Mouse (Mus musculus) neural tube, embryonic 12.5 days (tissue): Measurements from ENCODE around the gene Top1. TPM values are rescaled to one million over a fixed set of nuclear protein-coding genes. Genes with fewer than 3 reads are reported as not detected.

Source experiments
- ATAC-seq: fragments of 200-750 bp; cut with Nextera tagmentation; 2 replicates; pipeline ENCODE4 v1.8.0; 2017; ENCODE audit warnings: low read depth, mild to moderate bottlenecking, moderate TSS enrichment, moderate library complexity; ENCODE audit not compliant: low FRiP score
- H3K27ac ChIP-seq: fragments of 300-500 bp; sonication (generic); 2 replicates; pipeline ENCODE4 v1.5.1; 2016
- H3K27me3 ChIP-seq: fragments of 300-500 bp; sonication (generic); replicated peaks from 2 replicates; pipeline ENCODE4 v1.6.1; 2016; ENCODE audit warnings: mild to moderate bottlenecking
- H3K36me3 ChIP-seq: fragments of 300-500 bp; sonication (generic); 2 replicates; pipeline ENCODE4 v1.6.1; 2016; ENCODE audit warnings: mild to moderate bottlenecking
- H3K4me1 ChIP-seq: fragments of 300-500 bp; sonication (generic); 2 replicates; pipeline ENCODE4 v1.6.1; 2016
- H3K4me2 ChIP-seq: fragments of 300-500 bp; sonication (generic); replicated peaks from 2 replicates; pipeline ENCODE4 v1.6.1; 2016; ENCODE audit warnings: mild to moderate bottlenecking
- H3K4me3 ChIP-seq: fragments of 300-500 bp; sonication (generic); 2 replicates; pipeline ENCODE4 v1.5.1; 2016
- H3K9ac ChIP-seq: fragments of 300-500 bp; sonication (generic); 2 replicates; pipeline ENCODE4 v1.6.1; 2016; ENCODE audit warnings: mild to moderate bottlenecking
- H3K9me3 ChIP-seq: fragments of 300-500 bp; sonication (generic); 2 replicates; pipeline ENCODE4 v1.6.1; 2016; ENCODE audit warnings: mild to moderate bottlenecking
- WGBS: fragments of 180-500 bp; shearing (Covaris S2); methylation state at CpG from one replicate; pipeline ENCODE4 v1.1.7; 2016; 5-methylcytosine and 5-hydroxymethylcytosine counted together
- polyA plus RNA-seq: library from polyadenylated mRNA; unstranded; fragments of >200 nt; fragmentation: Nextera tagmentation; extraction: Ambion mirVana; gene quantifications from 2 replicates; pipeline ENCODE4 v1.2.1, GENCODE M21; 2016

Gene Top1
- polyA plus RNA-seq, 1 experiment from 2014 or later: 106 TPM

GRCm38 (mm10) chr2:160763816-160764215 is 118.1 kb downstream of the Top1 start:
- WGBS: 90% methylated on average over 3 of the region's 3 CpGs
- Histone ChIP-seq H3K36me3 (peaks cover 71% of the 10 kb centered on the region), H3K4me1 (no peaks in the 10 kb centered on the region), H3K27me3 (no peaks in the 10 kb centered on the region), H3K9ac (no peak overlapping the region), H3K4me3 (no peak overlapping the region), H3K4me2 (no peak overlapping the region), H3K9me3 (no peaks in the 10 kb centered on the region), H3K27ac (no peak overlapping the region)
- no peak for ATAC-seq

GRCm38 (mm10) chr2:160764386-160764785 is 118.7 kb downstream of the Top1 start:
- no peaks in the 10 kb centered on the region for H3K27me3 ChIP-seq
- H3K9ac ChIP-seq: no peak overlapping the region
- no peaks in the 10 kb centered on the region for H3K4me1 ChIP-seq
- 95% methylated on average over 2 of the region's 2 CpGs for WGBS
- H3K4me3 ChIP-seq: no peak overlapping the region
- H3K9me3 ChIP-seq: no peaks in the 10 kb centered on the region
- H3K27ac ChIP-seq: no peak overlapping the region
- no peak overlapping the region for H3K4me2 ChIP-seq
- H3K36me3 ChIP-seq: peaks cover 71% of the 10 kb centered on the region
- ATAC-seq: no peak

GRCm38 (mm10) chr2:160765096-160765495 is 119.4 kb downstream of the Top1 start:
- H3K9me3 ChIP-seq: no peaks in the 10 kb centered on the region
- no peaks in the 10 kb centered on the region for H3K4me1 ChIP-seq
- no peak for ATAC-seq
- H3K9ac ChIP-seq: no peak overlapping the region
- no peaks in the 10 kb centered on the region for H3K27me3 ChIP-seq
- H3K27ac ChIP-seq: no peak overlapping the region
- no peak overlapping the region for H3K4me2 ChIP-seq
- WGBS: 78% methylated on average over 3 of the region's 3 CpGs
- no peak overlapping the region for H3K4me3 ChIP-seq
- peaks cover 65% of the 10 kb centered on the region for H3K36me3 ChIP-seq

- H3K36me3 ChIP-seq: peaks cover 52% of the 10 kb centered on the region
- H3K9me3 ChIP-seq: no peaks in the 10 kb centered on the region
- H3K27ac ChIP-seq: no peak overlapping the region
- H3K9ac ChIP-seq: no peak overlapping the region
- H3K4me2 ChIP-seq: no peak overlapping the region
- H3K4me1 ChIP-seq: no peaks in the 10 kb centered on the region
- ATAC-seq: no peak
- H3K27me3 ChIP-seq: no peaks in the 10 kb centered on the region
- H3K4me3 ChIP-seq: no peak overlapping the region
- 74% methylated on average over 5 of the region's 5 CpGs for WGBS
Measured at GRCm38 (mm10) chr2:160766371-160766771, 120.7 kb downstream of the Top1 start.

- WGBS: 93% methylated on average over 2 of the region's 2 CpGs
- H3K4me3 ChIP-seq: no peak overlapping the region
Measured at GRCm38 (mm10) chr2:160767201-160767600, 121.5 kb downstream of the Top1 start.

GRCm38 (mm10) chr2:160768097-160768695 is 122.5 kb downstream of the Top1 start:
- H3K36me3 ChIP-seq: peaks cover 34% of the 10 kb centered on the region
- no peak overlapping the region for H3K4me3 ChIP-seq
- H3K4me1 ChIP-seq: no peaks in the 10 kb centered on the region
- no peaks in the 10 kb centered on the region for H3K9me3 ChIP-seq
- ATAC-seq: no peak
- no peak overlapping the region for H3K9ac ChIP-seq
- H3K27ac ChIP-seq: no peak overlapping the region
- 88% methylated on average over 4 of the region's 4 CpGs for WGBS
- H3K4me2 ChIP-seq: no peak overlapping the region
- H3K27me3 ChIP-seq: no peaks in the 10 kb centered on the region

More at GRCm38 (mm10) chr2:160767201-160767600, 121.5 kb downstream of the Top1 start:
- Histone ChIP-seq H3K27ac (no peak overlapping the region), H3K27me3 (no peaks in the 10 kb centered on the region), H3K4me1 (no peaks in the 10 kb centered on the region), H3K9me3 (no peaks in the 10 kb centered on the region), H3K4me2 (no peak overlapping the region), H3K9ac (no peak overlapping the region), H3K36me3 (peaks cover 44% of the 10 kb centered on the region)
- no peak for ATAC-seq

GRCm38 (mm10) chr2:160768997-160769396 is 123.3 kb downstream of the Top1 start:
- Histone ChIP-seq H3K9ac (no peak overlapping the region), H3K9me3 (no peaks in the 10 kb centered on the region), H3K27me3 (no peaks in the 10 kb centered on the region), H3K4me1 (no peaks in the 10 kb centered on the region), H3K27ac (no peak overlapping the region), H3K4me3 (no peak overlapping the region), H3K36me3 (peaks cover 26% of the 10 kb centered on the region), H3K4me2 (no peak overlapping the region)
- ATAC-seq: no peak
- 96% methylated on average over 2 of the region's 2 CpGs for WGBS

- H3K27ac ChIP-seq: no peak overlapping the region
- no peaks in the 10 kb centered on the region for H3K9me3 ChIP-seq
- H3K4me3 ChIP-seq: no peak overlapping the region
- no peak overlapping the region for H3K9ac ChIP-seq
- no peaks in the 10 kb centered on the region for H3K27me3 ChIP-seq
- H3K36me3 ChIP-seq: peaks cover 15% of the 10 kb centered on the region
- H3K4me2 ChIP-seq: no peak overlapping the region
- no peak for ATAC-seq
- H3K4me1 ChIP-seq: no peaks in the 10 kb centered on the region
Measured at GRCm38 (mm10) chr2:160770409-160770808, 124.7 kb downstream of the Top1 start.

GRCm38 (mm10) chr2:160770871-160771270 is 125.2 kb downstream of the Top1 start:
- H3K9me3 ChIP-seq: no peaks in the 10 kb centered on the region
- H3K4me3 ChIP-seq: no peak overlapping the region
- H3K36me3 ChIP-seq: peaks cover 14% of the 10 kb centered on the region
- H3K4me2 ChIP-seq: no peak overlapping the region
- no peak overlapping the region for H3K9ac ChIP-seq
- WGBS: 87% methylated on average over 1 of the region's 1 CpGs
- no peak overlapping the region for H3K27ac ChIP-seq
- H3K27me3 ChIP-seq: no peaks in the 10 kb centered on the region
- ATAC-seq: no peak
- H3K4me1 ChIP-seq: no peaks in the 10 kb centered on the region

GRCm38 (mm10) chr2:160771325-160772276 is 125.9 kb downstream of the Top1 start:
- 86% methylated on average over 8 of the region's 8 CpGs for WGBS
- ATAC-seq: no peak
- Histone ChIP-seq H3K4me3 (no peak overlapping the region), H3K36me3 (peaks cover 12% of the 10 kb centered on the region), H3K4me1 (no peaks in the 10 kb centered on the region), H3K27ac (no peak overlapping the region), H3K4me2 (no peak overlapping the region), H3K9me3 (no peaks in the 10 kb centered on the region), H3K27me3 (no peaks in the 10 kb centered on the region), H3K9ac (no peak overlapping the region)
